Mouse (Mus musculus) spleen, embryonic (tissue): Measurements from ENCODE around the gene Sik3.
"Not testable (repeated sequence)": the region's sequence is repeated elsewhere in the genome, so short reads cannot be mapped to it uniquely, and the experiment has no call there.

Experiments
- CTCF ChIA-PET: fragments of 350-600 bp; sonication (Branson Sonifier 250); formaldehyde crosslinking; loops from one replicate; lab custom pipeline; 2022; lab: Charles Lee

Sik3 gene

GRCm38 (mm10) chr9:46098360-46098985 lies 85.9 kb downstream of the Sik3 start:
- CTCF ChIA-PET, result no interaction called here

- CTCF ChIA-PET, result no interaction called here
Observed at GRCm38 (mm10) chr9:46099107-46099506, 86.5 kb downstream of the Sik3 start.

DNA sequence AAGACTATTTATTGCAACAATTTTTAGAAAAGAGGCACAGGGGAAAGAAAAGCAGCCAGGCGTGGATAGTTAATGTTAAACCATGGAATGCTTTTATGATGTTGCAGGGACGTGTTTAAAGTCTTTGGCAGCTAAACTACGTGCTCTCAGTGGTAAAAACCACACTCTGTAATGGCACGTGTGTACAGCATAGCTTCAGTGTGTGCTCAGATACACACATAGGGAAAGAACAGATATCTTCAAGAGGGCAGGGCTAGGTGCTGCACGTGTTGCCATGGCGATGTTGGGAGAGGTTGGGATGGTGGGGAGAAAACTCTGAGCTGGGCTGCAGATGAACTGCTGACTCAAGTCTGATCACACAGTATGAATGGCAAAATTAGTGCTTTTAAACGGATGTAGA lies 90.5 kb downstream of the Sik3 start:
- CTCF ChIA-PET, result no interaction called here

GRCm38 (mm10) chr9:46106105-46106504 lies 93.5 kb downstream of the Sik3 start:
- CTCF ChIA-PET, result no interaction called here

DNA sequence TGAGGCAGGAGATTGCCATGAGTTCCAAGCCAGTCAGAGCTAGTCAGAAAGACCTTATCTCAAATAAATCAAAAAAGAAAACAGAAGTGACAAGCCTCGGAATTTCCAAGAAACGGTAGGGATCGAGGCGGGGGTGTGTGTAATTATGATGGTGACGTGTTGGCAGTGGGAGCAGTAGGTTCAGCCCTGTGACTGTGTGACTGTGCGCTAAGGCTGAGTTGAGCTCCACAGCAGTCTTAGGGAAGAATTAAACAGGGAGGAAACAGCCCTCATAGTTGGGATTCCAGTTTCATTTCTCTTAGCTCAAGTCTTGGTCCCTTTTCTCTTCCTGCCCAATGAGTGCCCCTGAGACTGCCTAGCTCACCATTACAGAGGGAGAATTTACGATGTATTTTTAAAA lies 98.0 kb downstream of the Sik3 start:
- CTCF ChIA-PET, result no interaction called here

GRCm38 (mm10) chr9:46111334-46111733 lies 98.7 kb downstream of the Sik3 start:
- CTCF ChIA-PET, result no interaction called here

GRCm38 (mm10) chr9:46112246-46112645 lies 99.6 kb downstream of the Sik3 start:
- CTCF ChIA-PET, result no interaction called here

GRCm38 (mm10) chr9:46118844-46119385 lies 106.3 kb downstream of the Sik3 start:
- CTCF ChIA-PET, result interaction anchor here (0.5 kb wide), 1 partner anchor 69 kb away, joined by 4 read pairs; no protein-coding TSS in a partner anchor

- CTCF ChIA-PET, result no interaction called here
Observed at GRCm38 (mm10) chr9:46119943-46120441, 107.4 kb downstream of the Sik3 start.

- CTCF ChIA-PET, result no interaction called here
Observed at GRCm38 (mm10) chr9:46120468-46121253, 108.0 kb downstream of the Sik3 start.

DNA sequence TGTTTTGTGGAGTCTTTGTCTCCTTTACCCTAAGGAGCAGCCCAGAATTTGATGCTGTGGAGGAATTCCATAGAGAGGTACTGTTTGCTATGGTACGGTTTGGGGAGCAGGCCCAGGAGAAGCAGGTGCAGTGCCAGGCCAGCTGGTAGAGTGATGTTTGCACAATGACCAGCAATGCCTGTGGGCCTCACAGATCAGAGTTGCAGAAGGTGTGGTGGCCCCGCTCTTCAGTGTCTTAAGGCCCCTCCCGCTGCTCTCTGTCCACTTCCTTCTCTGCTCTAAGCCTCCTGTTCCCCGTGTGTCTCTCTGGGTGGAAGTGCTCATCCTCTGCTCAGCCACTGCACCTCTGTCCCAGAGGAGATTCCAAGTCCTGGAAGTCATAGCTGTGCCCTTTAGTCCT lies 108.9 kb downstream of the Sik3 start:
- CTCF ChIA-PET, result no interaction called here

GRCm38 (mm10) chr9:46122731-46123130 lies 110.1 kb downstream of the Sik3 start:
- CTCF ChIA-PET, result interaction anchor here (0.6 kb wide), 1 partner anchor 110 kb away, joined by 4 read pairs; no protein-coding TSS in a partner anchor

DNA sequence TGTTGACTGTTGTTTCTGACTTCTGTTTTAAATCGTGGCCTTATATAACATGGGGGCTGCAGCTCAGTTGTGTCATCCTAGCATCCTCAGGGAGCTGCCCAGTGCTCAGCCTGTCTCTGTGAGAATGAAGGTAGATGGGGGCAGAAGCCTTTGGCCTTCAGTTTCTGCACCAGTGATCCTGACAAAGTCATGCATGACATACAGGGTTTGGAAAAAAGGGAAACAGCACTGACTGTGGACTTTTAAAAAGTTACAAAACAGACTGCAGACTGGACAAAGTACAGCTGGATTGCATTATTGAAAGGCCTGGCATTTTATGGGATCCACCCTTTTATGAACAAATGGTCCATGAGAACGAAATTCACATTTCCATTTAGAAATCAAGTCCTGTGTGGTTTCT lies 113.7 kb downstream of the Sik3 start:
- CTCF ChIA-PET, result no interaction called here

- CTCF ChIA-PET, result no interaction called here
Observed at GRCm38 (mm10) chr9:46127326-46127725, 114.7 kb downstream of the Sik3 start.

- CTCF ChIA-PET, result no interaction called here
Observed at GRCm38 (mm10) chr9:46129241-46129640, 116.6 kb downstream of the Sik3 start.

DNA sequence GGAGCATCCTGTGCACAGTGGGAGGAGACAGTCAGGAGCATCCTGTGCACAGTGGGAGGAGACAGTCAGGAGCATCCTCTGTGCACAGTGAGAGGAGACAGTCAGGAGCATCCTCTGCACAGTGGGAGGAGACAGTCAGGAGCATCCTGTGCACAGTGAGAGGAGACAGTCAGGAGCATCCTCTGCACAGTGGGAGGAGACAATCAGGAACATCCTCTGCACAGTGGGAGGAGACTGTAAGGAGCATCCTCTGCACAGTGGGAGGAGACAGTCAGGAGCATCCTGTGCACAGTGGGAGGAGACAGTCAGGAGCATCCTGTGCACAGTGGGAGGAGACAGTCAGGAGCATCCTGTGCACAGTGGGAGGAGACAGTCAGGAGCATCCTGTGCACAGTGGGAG lies 120.2 kb downstream of the Sik3 start:
- CTCF ChIA-PET, result not testable (repeated sequence)

GRCm38 (mm10) chr9:46138831-46139230 lies 126.2 kb downstream of the Sik3 start:
- CTCF ChIA-PET, result no interaction called here

GRCm38 (mm10) chr9:46140811-46141210 lies 128.2 kb downstream of the Sik3 start:
- CTCF ChIA-PET, result no interaction called here

DNA sequence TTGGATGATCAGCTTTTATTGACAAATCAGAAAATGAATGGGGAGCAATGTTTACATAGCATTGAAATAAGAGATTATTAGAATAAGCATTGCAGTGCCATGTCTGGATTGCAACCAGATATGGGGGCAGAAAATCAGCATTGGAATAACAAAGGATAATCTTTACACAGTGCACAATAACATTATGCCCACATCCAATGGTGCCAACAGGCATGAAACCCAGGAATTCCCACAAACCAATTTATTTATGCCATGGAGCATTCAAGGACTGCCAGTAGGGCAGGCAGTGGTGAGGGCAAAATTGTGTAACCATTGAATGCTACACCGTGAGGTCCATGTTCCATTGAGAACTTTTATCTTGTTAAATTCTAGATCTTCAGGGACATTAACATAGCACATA lies 129.4 kb downstream of the Sik3 start:
- CTCF ChIA-PET, result no interaction called here

DNA sequence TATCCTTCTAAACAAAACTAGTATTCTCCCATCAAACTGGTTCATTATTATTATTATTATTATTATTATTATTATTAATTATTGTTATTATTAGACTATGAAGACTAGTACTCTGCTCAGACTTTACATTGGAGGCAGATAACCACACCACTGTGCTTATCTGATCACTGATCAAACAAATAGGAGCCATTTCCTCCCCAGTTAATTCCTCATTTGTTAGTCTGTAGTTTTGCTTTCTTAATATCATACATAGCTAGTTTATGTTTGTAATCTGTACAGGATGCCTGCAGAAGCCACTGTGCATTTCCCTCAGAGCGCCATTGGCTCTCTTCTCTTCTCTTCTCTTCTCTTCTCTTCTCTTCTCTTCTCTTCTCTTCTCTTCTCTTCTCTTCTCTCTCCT lies 129.9 kb downstream of the Sik3 start:
- CTCF ChIA-PET, result no interaction called here

GRCm38 (mm10) chr9:46144976-46145375 lies 132.4 kb downstream of the Sik3 start:
- CTCF ChIA-PET, result no interaction called here

- CTCF ChIA-PET, result no interaction called here
Observed at GRCm38 (mm10) chr9:46146437-46146836, 133.8 kb downstream of the Sik3 start.

DNA sequence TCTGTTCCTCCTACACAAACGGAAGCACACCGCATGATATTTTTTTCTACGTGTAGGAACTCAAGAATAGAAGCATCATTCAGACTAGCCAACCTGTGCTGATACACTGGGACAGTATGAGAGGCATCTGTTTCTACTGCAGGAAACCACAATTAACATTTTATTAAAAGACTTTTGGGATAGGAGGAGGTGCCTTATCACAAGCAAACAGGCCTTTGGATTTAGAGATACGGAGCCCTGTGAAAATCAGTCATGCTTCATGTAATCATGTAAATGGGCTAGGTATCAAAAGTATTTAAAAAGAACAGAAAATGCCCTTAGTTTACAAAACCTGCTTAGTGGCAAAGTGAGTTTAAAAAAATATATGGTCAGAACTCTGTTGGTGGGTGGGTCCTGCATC lies 136.1 kb downstream of the Sik3 start:
- CTCF ChIA-PET, result no interaction called here
